Mouse (Mus musculus) adrenal gland, postnatal 4 days (tissue): ENCODE measurements around the gene Gm10428. TPM values are rescaled to one million over a fixed set of nuclear protein-coding genes. Genes with fewer than 3 reads are reported as not detected.
A peak's percentile ranks its signal among the peaks of the same experiment; 100 is the strongest.
"Not testable (repeated sequence)": the region's sequence is repeated elsewhere in the genome, so short reads cannot be mapped to it uniquely, and the experiment has no call there.

ENCODE experiments used
- DNase-seq, 2 experiments: peaks; one replicate each; pipeline ENCODE4 v3.0.0; 2021 to 2022; ENCODE audit warnings: low spot score in 2 of 2, mixed read lengths in 2 of 2
- long read RNA-seq, 2 experiments: library from polyadenylated mRNA; stranded (forward); transcript quantifications; one replicate each; pipeline ENCODE4 v2.0.0; 2021
- total RNA-seq, 2 experiments: library from RNA; stranded (reverse); gene quantifications; 2 replicates each; pipeline ENCODE4 v1.2.3; 2021

The Gm10428 gene
- not detected for total RNA-seq
- long read RNA-seq, experiment 1: 0 reads
- long read RNA-seq, experiment 2: 0 reads

DNA sequence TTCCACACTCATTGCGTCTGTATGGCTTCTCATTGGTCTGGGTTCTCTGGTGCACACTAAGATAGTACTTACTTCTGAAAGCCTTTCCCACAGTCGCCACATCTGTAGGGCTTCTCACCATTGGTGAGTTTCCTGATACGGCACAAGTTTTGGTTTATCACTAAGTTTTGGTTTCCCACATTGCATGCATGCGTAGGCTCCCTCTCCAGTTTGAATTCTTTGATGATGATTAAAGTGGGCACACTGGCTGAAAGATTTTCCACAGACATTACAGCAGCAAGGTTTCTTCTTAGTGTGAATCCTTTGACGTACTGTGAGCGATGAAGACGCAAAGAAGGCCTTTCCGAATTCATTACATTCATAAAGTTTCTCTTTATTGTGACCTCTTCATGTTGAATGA lies at the start of gene Gm10428:
Gene Gm10428 (plus strand): TSS at position 321 of the 400 bp plus-strand sequence.
- DNase-seq: no peak

DNA sequence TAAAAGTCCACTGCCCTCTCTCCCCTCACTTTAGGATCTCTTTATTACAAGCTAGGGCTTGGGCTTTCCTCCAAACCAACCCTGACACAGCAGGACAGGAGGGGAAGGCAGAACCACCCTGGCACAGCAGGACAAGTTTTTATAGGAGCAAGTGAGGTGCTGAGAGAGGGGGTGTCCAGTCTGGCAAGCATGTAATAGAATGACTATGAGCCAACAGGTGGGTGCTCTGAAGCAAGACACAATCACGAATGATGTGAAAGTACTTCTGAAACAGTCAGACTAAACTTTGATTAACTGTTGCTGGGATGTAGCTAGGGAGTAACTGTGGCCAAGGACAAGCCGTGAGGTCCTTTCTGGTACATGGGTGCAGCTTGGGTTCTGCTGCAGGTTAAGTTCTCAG lies 46.8 kb upstream of the Gm10428 start:
- DNase-seq: no peak

DNA sequence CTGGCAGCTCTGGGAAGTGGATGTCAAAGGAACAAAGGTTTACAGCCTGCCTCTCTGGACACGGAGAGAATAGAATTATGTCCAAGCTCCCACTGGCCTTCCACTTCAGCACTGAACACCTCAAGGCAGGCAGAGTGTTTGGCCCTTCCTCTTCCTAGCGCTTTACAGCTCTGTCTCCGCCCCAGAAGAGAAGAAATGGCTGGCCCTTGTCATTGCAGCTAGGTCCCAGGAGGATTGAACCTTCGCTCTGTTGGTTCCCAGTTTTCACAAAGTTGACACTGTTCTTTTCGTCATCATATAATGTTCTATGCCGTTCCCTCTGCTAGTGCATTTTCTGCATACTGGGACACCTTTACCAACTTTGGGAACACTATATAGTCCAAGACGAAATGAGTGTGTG lies 44.6 kb upstream of the Gm10428 start:
- DNase-seq: no peak

DNA sequence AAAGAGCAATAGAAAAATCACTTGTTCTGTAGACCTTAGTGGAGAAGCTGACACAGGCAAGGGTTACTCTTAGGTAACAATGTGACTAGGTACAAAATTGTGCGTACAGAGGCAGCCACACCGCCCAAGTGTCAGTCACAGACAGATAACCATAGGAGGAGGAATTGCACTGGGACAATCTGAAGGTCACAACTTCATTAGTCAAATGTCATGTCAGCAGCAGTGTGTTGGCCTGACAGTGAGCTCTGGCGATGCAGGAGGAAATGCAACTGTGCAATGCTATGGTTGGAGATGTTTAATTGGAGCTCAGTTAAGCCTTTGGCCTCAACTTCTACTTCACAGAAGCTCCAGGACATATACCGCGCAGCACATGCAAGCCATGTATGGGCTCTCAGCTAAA lies 42.2 kb upstream of the Gm10428 start:
- DNase-seq: no peak

DNA sequence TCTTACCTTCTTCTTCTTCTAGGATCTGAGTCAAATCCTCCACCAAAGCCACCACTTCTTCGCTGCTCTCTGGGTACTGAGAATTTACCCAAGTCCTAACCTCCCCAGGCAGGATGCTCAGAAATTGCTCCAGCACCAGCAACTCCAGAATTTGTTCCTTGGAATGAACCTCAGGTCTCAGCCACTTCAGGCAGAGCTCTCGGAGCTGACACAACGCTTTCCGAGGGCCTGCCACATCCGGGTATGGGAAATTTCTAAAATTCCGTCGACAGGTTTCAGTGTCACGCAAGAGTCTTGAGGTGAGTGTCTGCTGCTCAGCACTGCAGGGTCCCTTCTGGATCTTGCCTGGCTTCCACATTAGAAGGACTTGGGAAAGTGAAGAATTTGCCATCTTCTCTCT lies 24.6 kb upstream of the Gm10428 start:
- no peak for DNase-seq

DNA sequence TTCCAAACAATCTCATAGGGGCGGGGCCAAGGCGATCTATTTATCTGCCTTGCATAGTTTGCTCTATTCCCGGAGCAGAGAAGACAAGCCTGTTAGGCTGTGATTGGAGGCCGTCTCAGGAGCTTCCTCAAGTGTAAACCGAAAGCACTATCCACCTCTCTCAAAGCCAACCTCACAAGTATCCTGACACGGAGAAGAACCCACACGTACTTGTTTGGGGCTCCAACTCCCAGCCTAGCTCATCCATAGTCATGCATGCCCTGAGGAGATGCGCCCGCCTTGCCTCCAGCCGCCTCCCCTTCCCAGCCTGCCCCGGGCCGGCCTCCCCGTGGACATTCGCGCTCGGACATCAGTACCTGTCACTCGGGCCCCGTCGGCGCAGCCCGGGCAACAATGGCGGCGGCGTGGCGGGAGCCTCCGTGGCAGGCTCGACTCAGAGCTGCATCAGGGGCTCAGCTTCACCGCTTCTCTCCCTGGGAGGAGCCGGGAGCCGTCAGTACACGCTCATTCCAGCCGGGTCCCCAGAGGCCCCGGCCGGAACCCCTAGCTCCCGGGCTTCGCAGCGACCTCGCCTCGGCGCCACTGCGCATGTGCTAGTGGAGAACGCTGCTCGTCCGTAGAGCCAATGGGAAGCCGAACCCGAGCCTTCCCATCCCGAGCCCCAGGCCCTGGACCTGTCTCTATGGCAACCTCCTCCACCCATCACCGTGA lies 21.4 kb upstream of the Gm10428 start, which contains the start of gene Zfp287:
Gene Zfp287 (minus strand): TSS at position 595 of the 711 bp plus-strand sequence.
- peak; percentile 65 for DNase-seq

DNA sequence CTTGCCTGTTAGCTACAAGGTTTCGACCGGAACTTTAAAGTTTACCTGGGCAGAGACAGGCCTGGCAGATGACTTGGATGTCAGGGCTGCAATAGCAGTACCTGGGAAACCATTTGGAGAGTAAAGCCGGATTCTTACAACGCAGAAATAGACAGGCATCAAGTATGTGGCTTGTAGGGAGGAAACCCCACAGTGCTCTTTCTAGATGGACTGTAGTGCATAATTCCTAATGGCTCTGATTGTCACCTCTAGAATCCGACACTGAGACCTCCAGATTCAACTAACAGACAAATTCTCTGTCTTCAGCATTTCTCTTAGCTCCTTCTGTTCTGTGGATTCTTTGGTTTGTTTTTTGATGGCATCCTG lies 20.9 kb upstream of the Gm10428 start:
- no peak for DNase-seq

DNA sequence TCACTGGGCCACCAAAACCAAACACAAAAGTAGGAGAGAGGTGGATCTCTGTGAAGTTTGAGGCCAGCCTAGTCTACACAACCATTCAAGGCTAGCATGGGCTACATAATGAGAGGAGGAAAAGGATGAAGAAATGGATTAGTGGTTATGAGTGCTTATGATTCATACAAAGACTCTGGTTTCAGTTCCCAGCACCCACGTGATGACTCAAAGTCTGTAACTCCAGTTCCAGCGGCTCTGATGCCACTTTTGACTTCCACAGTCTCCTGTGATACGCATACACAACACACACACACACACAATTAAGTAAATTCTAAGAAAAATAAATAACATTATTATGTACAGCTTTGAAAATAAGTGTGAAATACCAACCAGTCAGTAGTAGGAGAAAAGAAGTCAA lies 20.2 kb upstream of the Gm10428 start:
- DNase-seq: no peak

DNA sequence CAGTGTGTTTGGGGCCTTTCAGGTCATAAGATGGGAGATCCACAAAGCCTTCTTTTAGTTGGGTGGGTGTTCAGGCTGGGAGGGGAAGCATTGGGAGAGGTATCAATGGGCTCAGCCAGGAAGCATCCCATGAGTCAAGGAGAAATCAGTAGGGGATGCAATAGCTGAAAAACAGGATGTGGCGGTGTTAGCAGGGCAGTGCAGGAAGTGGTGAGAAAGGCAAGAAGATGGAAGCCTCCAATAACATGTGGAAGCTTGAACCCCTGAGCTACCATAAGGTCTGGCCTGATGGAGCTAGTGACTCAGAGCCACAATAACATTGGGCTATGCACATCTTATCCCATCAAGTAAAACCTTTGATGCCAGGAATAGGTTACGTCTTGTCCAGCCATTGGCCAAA lies 11.7 kb upstream of the Gm10428 start:
- no peak for DNase-seq

DNA sequence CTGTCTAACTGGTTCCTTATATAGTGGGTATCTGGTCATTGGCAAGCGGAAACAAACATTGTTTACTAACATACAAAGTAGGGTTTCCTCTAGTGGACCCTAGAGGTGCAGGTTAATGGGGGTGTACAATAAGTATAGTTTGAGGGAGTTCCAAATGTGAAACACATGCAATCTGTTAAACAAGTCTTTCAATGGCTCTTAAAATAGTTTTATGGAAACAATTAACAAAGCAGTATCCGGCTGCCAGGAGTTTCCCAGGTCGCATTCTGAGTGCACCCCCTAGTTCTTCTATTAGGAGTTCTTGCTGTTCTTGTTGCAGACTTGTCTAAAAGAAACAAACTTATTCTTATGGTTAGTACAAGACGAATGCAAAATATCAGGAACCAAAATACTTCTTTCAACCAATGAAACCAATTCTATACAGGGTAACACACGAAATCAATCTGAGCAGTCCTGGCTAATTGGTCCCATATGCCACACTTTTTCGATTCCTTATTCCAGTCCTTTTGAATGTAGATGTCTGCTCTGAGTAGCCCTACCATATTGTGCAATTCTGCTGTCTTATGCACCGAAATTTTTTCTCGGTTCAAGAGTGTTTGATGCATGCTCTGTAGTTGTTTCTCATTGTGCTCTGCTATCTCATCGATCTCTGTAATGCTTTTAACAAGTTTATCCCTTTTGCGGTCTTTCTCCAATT lies 10.5 kb upstream of the Gm10428 start:
- no peak for DNase-seq

DNA sequence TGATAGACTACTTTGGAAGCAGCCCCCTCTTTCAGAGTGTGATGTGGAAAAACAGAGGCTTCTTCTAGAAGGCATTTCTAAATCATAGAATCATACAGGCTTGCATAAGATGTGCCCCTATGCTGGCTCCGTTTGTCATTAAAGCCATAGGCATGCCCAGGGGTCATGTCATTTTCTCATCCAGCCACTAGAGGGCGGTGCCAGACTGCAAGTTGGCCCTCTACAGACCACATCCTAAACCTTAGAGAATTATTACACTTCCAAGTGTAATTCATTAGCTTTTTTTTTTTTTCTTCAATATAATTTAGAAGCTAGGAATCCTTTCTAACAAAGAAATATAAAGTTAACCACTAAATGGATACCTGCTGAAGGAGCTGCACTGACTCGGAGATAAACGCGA lies 8.8 kb upstream of the Gm10428 start:
- DNase-seq: peak in 1 of 2 experiments; percentile 48

DNA sequence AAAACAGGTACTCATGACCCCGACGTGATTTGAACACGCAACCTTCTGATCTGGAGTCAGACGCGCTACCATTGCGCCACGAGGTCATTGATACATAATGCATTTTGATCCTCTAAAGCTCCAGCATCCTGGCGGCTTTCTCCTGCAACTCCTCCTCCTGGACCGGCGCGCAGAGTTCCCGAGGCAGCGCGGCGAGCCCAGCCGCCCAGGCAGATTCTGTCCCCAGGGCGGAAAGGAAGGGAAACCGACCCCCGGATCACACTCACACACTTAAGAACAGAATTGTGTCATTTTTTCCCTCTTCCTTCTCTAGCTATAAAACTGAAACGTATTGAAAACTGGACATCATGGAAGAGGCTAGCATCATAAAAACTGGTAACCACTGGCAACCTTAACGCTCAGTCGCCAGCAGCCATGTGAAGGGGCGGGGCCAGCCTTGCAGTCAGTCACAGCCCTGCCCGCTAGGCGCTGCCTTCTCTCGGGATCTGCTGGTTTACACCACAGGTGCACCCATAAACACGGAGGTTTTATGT lies 6.8 kb upstream of the Gm10428 start:
- DNase-seq: peak in 1 of 2 experiments; percentile 26

DNA sequence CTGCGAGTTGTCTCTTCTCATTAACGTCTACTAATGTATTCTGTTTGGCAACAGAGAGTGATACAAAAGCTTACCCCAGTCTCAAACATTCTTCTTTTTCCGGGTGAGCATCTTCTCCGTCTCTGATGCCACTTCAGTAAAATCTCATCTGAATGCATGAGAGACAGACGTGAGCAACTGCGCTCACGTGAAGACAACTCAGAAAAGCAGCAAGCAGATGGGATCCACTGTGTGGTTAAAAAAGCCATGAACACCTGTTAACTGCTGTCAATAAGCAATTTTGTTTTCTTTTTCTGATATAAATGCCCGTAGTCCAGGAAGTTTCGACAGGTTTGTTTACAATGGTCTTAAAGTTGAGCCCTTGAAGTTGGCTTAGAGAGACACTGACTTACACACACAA lies 5.7 kb upstream of the Gm10428 start:
- no peak for DNase-seq

DNA sequence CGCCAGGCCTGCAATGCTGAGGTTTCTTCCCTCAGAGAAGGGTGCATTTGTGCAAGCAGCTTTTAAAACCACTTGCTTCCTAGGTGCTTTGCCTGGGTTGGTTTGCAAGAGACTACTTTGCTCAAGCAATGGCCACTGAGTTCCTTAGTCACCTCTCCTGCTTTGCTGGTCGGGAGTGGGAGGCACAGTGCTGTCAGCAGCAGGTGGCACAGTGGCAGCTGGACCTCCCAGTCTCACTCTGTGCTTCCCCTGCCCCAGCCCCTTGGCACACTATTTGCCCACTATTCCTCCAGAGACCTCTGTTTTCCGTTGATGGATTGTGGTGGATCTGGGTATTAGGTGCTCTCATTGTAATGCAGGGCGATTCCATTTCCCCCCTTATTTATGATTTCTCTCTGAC lies 4.8 kb upstream of the Gm10428 start:
- DNase-seq: no peak

DNA sequence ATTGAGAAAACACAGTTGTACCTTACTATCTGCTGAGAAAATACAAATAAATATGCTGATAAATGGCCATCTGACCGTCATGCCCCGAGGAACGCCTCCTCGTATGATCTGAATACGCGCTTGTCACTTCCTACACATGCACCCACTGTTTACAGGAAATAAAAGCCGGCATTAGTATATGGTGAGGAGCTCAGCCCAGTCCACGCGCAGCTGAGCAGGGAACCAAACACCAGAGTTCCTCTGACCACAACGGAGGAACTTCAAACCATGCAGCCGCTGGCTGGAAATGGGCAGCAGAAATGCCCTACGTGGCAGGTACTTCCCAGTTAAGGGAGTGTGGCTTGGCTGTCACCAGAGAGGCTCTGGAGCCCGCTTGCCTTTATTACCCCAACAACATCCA lies 3.5 kb upstream of the Gm10428 start:
- DNase-seq: not testable (repeated sequence)

DNA sequence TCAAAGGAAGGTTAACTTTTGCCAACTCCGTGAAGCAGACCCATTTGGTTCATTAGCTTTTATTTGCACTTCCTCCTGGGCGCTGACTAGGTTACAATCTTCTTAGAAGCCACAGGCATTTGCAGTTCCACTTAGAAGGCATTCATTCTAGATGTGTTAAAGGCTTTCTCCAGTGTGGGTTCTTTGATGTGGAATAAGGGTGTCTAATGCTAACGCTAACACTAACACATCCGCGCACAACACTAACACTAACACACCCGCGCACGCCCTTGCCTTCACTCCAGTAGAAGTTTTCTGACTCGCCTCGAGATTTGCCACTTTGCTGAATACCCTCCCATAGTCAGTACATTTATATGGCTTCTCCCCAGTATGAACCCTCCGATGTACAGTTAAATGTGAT lies 709 bp upstream of the Gm10428 start:
- no peak for DNase-seq

DNA sequence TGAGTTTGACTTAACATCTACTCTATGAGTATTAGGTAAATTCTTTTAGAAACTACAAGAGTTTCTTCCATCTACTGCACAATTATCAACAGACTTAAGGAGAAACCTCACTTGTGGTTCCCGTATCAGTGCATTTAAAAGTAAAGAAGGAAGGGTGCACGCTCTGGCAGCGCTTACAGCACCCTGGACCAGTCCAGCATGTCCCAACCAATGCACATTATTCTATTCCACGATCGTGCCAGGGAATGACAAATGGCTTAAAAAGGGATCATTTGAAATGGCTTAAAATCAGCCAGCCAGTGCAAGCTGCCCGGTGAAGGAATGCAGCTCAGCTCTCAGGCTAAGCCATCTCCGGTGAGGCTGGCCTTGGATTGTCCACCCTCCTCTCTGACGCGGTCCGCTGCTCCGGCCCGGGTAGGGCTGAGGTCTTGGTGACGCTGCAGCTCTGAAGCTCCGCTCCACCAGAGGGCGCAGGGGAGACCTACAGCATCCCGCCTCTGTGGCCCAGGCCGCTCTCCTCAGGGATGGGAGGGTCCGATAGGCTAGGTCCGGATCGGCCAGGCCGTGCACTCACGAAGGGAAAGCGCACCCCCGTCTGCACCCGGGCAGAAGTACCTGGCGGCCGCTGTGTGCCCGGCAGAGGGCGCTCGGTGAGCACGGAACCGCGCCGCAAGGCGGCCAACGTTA lies 3.7 kb downstream of the Gm10428 start:
- DNase-seq: peak; percentile 91 to 94

DNA sequence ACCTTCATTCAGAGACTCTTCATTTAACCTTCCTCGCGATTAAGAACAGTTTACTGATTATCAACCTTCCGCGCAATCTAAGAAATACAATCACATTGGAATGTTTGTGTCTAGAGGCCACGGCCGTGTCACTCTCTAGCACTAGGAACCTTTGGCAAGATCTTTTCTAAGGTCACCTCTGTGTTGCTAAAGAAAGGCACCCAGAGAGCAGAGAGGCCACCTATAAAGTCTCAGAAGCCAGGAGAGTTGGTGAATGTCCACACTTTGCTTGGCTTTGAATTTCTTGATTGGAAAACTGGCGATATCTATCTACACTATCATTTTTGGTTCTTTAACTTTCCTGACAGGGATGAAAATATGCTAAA lies 4.2 kb downstream of the Gm10428 start:
- no peak for DNase-seq

DNA sequence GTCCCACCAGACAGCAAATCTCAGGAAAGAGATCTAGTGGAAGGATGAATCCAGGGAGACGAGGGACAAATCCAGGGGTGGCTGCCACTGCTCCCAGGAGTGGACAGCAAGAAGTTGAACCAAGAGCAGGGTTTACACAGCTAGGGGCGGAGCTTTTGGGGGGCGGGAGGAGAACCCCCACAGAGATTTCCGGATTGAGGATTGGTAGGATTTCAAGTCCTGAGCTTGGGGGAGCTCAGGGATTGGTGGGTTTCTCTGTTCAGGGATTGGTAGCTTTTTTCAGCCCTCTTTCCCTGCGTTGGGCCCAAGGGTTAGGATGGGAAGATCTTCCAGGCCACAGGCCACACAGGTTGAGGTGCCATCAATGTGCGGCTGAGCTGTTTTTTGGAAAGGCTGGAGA lies 5.0 kb downstream of the Gm10428 start:
- DNase-seq: no peak

DNA sequence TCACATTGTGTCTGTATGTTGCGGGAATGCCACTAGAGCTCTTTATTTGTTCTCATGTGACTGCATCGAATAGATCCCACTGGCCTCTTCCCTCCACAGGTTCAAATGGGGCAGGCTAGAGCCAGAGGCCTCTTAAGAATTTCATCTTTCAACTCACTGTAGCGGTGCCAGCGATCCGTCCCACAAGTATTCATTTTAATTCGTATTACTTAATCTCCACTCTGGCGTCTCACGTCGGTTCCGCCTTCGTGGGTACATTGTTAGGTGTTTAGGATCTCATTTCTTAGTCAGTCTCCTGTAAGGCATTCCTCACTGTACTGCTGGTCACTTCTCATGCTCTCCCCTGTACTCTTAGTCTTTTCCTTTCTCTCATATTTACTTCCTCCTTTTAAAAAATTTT lies 5.6 kb downstream of the Gm10428 start:
- DNase-seq: no peak

DNA sequence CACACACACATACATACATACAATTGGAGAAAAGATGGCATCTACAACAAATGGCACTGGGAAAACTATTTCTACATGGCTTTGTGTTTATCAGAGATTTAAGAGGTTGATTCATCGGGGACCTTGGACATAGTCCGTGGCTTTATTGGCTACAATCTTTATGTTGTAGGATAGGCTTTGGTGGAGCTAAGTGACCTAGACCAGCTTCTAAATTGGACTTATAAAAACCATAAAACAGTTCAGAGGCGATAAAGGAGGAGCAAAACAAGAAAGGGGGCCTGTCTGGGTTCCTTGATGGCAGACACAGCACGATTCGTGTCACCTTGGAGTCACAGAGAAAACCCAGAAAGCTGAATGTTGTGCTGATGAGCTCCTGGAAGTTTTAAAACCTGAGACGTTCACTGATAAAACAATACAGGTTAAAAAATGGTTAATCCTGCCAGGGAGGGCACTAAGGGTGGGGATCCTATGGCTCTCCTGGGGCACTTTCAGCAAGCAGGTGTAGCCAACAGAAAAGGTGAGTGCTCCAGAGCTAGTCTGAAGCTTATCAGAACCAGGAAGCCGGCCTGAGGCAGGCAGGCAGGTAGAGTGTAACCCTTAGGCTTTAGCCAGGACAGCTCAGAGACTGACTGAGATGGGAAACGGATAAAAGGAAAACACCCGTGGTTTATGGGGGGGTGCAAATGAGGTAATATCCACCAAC lies 8.0 kb downstream of the Gm10428 start:
- DNase-seq: no peak
